8 mouse cellular contexts compared by ENCODE assay signal in the genomic region with DNA sequence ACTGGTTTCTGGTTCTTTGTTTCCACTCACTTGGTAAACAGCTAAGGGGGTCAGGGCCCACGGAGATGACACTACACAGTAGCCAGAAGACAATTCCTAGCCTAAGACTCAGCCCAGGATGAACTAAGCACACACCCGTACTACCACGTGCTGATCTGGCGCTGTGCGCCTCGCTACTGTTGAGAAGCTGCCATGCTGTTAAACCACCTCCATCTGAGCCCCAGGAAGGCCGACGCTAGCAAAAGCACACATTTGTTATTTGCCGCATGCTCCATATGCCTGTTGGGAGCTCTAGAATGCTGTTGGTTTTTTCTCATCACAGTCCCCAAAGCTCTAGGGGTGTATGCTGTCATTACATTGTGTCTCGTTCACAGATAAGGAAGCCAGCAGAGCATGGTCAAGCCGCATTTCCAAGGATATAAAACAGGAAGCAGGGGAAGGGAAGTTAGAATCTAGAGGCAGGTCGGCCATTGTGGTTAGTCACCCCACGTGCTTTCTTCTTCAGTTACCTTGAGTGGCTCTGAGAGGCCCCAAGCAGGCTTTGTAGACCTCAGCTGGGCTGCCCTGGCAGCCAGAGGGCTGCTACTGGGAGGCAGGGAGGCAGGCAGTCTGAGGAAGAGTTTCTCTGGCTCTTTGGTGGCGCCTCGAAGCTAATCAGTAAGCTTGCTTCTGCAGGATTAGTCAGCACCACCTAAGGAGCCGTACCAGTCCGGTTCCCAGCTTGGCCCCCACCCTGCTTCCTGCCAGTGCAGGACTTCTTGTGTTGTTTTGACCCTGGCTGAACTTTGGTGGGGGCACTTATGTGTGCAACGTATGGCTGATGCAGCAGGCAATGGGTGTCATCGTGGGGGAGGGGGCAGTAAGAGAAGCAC. TPM values are rescaled to one million over a fixed set of nuclear protein-coding genes. Genes with fewer than 3 reads are reported as not detected.
A peak's percentile ranks its signal among the peaks of the same experiment; 100 is the strongest.
DNase-seq lines count a peak whose midpoint lies in the region; ATAC-seq lines count a peak whose summit lies in the region.

No protein-coding gene starts in this region.

- H3K4me3 ChIP-seq in heart, embryonic 16.5 days (ENCODE audit: low read length), result no peak overlapping the region

- WGBS in heart, embryonic 16.5 days, result 52% methylated on average over 19 of the region's 19 CpGs

- H3K9me3 ChIP-seq in heart, embryonic 16.5 days (replicated peaks; ENCODE audit: control insufficient read depth, low read length), result no peaks in the 10 kb centered on the region

- H3K36me3 ChIP-seq in heart, embryonic 16.5 days (ENCODE audit: control insufficient read depth, insufficient read depth), result no peaks in the 10 kb centered on the region

- no peak for DNase-seq in heart, adult 18-20 months
- peak; percentile 55 for DNase-seq in CD4-positive helper T cell, adult 2 months (ENCODE audit: low read depth, low spot score)
- peak; percentile 79 for DNase-seq in brain, adult 2 months (ENCODE audit: low read depth, low spot score)
- DNase-seq in liver, result peak; percentile 38
- peak; percentile 65 for DNase-seq in thymus, postnatal 4 days
- DNase-seq in adrenal gland, postnatal 4 days (ENCODE audit: low spot score in 2 of 2), result no peak
- no peak for DNase-seq in urinary bladder, postnatal 10 days (ENCODE audit: low spot score)

- no peak overlapping the region for H3K9ac ChIP-seq in heart, embryonic 16.5 days (ENCODE audit: low read length)

- no peaks in the 10 kb centered on the region for H3K27me3 ChIP-seq in heart, embryonic 16.5 days (ENCODE audit: control insufficient read depth, insufficient read depth, low read length)

- H3K27ac ChIP-seq in heart, embryonic 16.5 days (ENCODE audit: low read length), result peak overlapping the region; percentile 59

- ATAC-seq in heart, embryonic 16.5 days (replicated peaks; ENCODE audit: extremely low read depth, insufficient read depth, low FRiP score), result no peak

- no peak overlapping the region for H3K4me2 ChIP-seq in heart, embryonic 16.5 days (ENCODE audit: low read depth, low read length)

- peaks cover 24% of the 10 kb centered on the region for H3K4me1 ChIP-seq in heart, embryonic 16.5 days (ENCODE audit: control insufficient read depth, insufficient read depth, low read length)

RNA-seq across cellular contexts. Expression of gene Slc43a2, which starts 9.5 kb away (rescaled TPM):
- 3.0 and 4.3 TPM in 2 replicates for polyA plus RNA-seq in heart, embryonic 16.5 days (2015; fragmentation: Nextera tagmentation; extraction: Ambion mirVana)
- 10 to 100 TPM; 16.2 to 17.3 TPM for total RNA-seq in heart, adult 18-20 months (2021)
- 10 to 100 TPM; 24.2 to 33.0 TPM for total RNA-seq in adrenal gland, postnatal 4 days (2021)

RNA-seq across cellular contexts. Expression of gene Scarf1, which starts 27.6 kb away (rescaled TPM):
- polyA plus RNA-seq in heart, embryonic 16.5 days (2015; fragmentation: Nextera tagmentation; extraction: Ambion mirVana), result 11.0 and 14.0 TPM in 2 replicates
- 1 to 10 TPM; 6.6 to 6.8 TPM for total RNA-seq in heart, adult 18-20 months (2021)
- total RNA-seq in adrenal gland, postnatal 4 days (2021), result 10 to 100 TPM; 13.8 to 14.4 TPM

RNA-seq across cellular contexts. Expression of gene Rilp, which starts 31.1 kb away (rescaled TPM):
- polyA plus RNA-seq in heart, embryonic 16.5 days (2015; fragmentation: Nextera tagmentation; extraction: Ambion mirVana), result 11.0 and 13.3 TPM in 2 replicates
- 10 to 100 TPM; 46.5 to 48.2 TPM for total RNA-seq in heart, adult 18-20 months (2021)
- total RNA-seq in adrenal gland, postnatal 4 days (2021), result 1 to 10 TPM; 7.7 to 8.5 TPM

RNA-seq across cellular contexts. Expression of gene Pitpna, which starts 47.0 kb away (rescaled TPM):
- 68.0 and 78.0 TPM in 2 replicates for polyA plus RNA-seq in heart, embryonic 16.5 days (2015; fragmentation: Nextera tagmentation; extraction: Ambion mirVana)
- 100 to 1,000 TPM in 1 of 2 experiments, 10 to 100 TPM in 1; 98.2 to 107 TPM for total RNA-seq in heart, adult 18-20 months (2021)
- total RNA-seq in adrenal gland, postnatal 4 days (2021), result 100 to 1,000 TPM; 120 to 135 TPM

RNA-seq across cellular contexts. Expression of gene Prpf8, which starts 54.3 kb away (rescaled TPM):
- polyA plus RNA-seq in heart, embryonic 16.5 days (2015; fragmentation: Nextera tagmentation; extraction: Ambion mirVana), result 31.4 and 34.1 TPM in 2 replicates
- 10 to 100 TPM; 86.5 to 92.7 TPM for total RNA-seq in heart, adult 18-20 months (2021)
- 100 to 1,000 TPM; 142 to 156 TPM for total RNA-seq in adrenal gland, postnatal 4 days (2021)

Comparison
In these comparisons a context has a peak if more than half of its experiments do, and no peak if none do; other contexts are left out.
1. DNase-seq: peak in CD4-positive helper T cell, adult 2 months (single experiment), brain, adult 2 months (single experiment), liver (single experiment) and thymus, postnatal 4 days (single experiment); none in heart, adult 18-20 months (0 of 2), adrenal gland, postnatal 4 days (0 of 2) and urinary bladder, postnatal 10 days (single experiment).
2. RNA of gene Rilp, which starts 31.1 kb away (total RNA-seq): 46.5 to 48.2 TPM in heart, adult 18-20 months; 7.7 to 8.5 TPM in adrenal gland, postnatal 4 days; every median in the first group is over 4 times any median in the second.